In the genomic region with DNA sequence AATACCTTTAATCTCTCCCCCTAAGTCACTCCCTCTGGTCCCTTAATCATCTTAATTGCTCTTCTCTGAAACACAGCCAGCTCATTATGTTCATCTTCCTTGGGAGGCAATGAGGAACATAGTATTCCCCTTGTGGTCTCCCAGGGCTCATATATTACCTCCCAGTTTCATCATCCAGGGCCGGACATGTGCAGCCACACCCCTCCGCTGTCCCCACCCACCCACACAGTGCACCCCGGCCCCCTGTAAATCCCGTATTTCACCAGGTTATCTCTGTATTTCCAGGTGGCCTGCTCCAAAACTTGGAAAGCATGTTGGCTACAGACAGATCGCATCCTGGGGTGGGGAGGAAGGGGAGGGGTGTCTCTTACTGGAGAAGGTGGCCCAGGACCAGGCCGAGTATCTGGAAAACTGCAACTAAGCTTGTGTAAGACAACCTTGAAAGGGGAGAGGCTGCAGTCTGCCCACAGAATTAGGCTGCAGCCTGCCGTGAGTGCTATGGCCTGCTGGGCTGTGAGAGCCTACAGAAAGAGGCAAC, we compare ENCODE assay signal across 10 mouse cellular contexts.
DNase-seq lines count a peak whose midpoint lies in the region; ATAC-seq lines count a peak whose summit lies in the region.
"Had no signal": no experiment of that assay in that cellular context is flagged by ENCODE, and none has a peak within 500 bp of the region (broad histone marks: within the 10 kb centered on the region; RNA-seq: fewer than 3 reads in every experiment).

No protein-coding gene starts in this region.

- peak; percentile 93 for ATAC-seq in kidney, embryonic 15.5 days (replicated peaks; ENCODE audit: low FRiP score)
- no peak for ATAC-seq in forebrain, embryonic 12.5 days (ENCODE audit: low FRiP score)

- WGBS in kidney, embryonic 15.5 days, result 18% methylated on average over 7 of the region's 7 CpGs
- 32% methylated on average over 7 of the region's 7 CpGs for WGBS in forebrain, embryonic 12.5 days

- no peaks in the 10 kb centered on the region for H3K27me3 ChIP-seq in kidney, embryonic 15.5 days
- no peaks in the 10 kb centered on the region for H3K27me3 ChIP-seq in forebrain, embryonic 12.5 days
- H3K27me3 ChIP-seq: liver, embryonic 13.5 days had no signal

- no peaks in the 10 kb centered on the region for H3K9me3 ChIP-seq in kidney, embryonic 15.5 days (replicated peaks)
- no peaks in the 10 kb centered on the region for H3K9me3 ChIP-seq in forebrain, embryonic 12.5 days
- H3K9me3 ChIP-seq: liver, embryonic 13.5 days had no signal

- H3K4me2 ChIP-seq in kidney, embryonic 15.5 days, result peak overlapping the region; percentile 49
- H3K4me2 ChIP-seq in forebrain, embryonic 12.5 days, result peak overlapping the region; percentile 25
- H3K4me2 ChIP-seq: hindbrain, embryonic 14.5 days; liver, embryonic 13.5 days had no signal

- H3K36me3 ChIP-seq in kidney, embryonic 15.5 days, result no peaks in the 10 kb centered on the region
- H3K36me3 ChIP-seq in forebrain, embryonic 12.5 days (replicated peaks), result no peaks in the 10 kb centered on the region
- H3K36me3 ChIP-seq: liver, embryonic 13.5 days had no signal

- H3K9ac ChIP-seq in kidney, embryonic 15.5 days, result no peak overlapping the region
- no peak overlapping the region for H3K9ac ChIP-seq in forebrain, embryonic 12.5 days
- H3K9ac ChIP-seq: hindbrain, embryonic 14.5 days; liver, embryonic 13.5 days had no signal

- H3K27ac ChIP-seq in kidney, embryonic 15.5 days, result 0 out of 2 replicates have a peak overlapping the region, but pooled peaks have one; percentile 41
- H3K27ac ChIP-seq in forebrain, embryonic 12.5 days, result no peak overlapping the region
- H3K27ac ChIP-seq: hindbrain, embryonic 14.5 days; liver, embryonic 13.5 days had no signal

- peaks cover 20% of the 10 kb centered on the region for H3K4me1 ChIP-seq in kidney, embryonic 15.5 days
- H3K4me1 ChIP-seq in forebrain, embryonic 12.5 days, result peaks cover 4% of the 10 kb centered on the region; the same call in 1 of the 2 replicates

- no peak for DNase-seq in kidney, postnatal 14 days
- DNase-seq in embryo, embryonic 9.5 days (ENCODE audit: extremely low spot score), result peak; percentile 35
- peak; percentile 3 for DNase-seq in retina, embryonic 14.5 days (ENCODE audit: low spot score)
- DNase-seq in urinary bladder, postnatal 25 days (ENCODE audit: low spot score), result no peak
- DNase-seq in thymus, postnatal 36 days, result no peak
- DNase-seq: cerebellum, adult 9-10 months; liver, embryonic 13.5 days had no signal

- H3K4me3 ChIP-seq in kidney, embryonic 15.5 days (replicated peaks), result peak overlapping the region; percentile 21
- H3K4me3 ChIP-seq in forebrain, embryonic 12.5 days (replicated peaks), result no peak overlapping the region
- H3K4me3 ChIP-seq: liver, embryonic 13.5 days had no signal

Comparison
In these comparisons a context has a peak if more than half of its experiments do, and no peak if none do; other contexts are left out.
1. DNase-seq: peak in embryo, embryonic 9.5 days (single experiment) and retina, embryonic 14.5 days (single experiment); none in kidney, postnatal 14 days (single experiment), urinary bladder, postnatal 25 days (single experiment) and thymus, postnatal 36 days (0 of 2).